Mouse (Mus musculus) layer of hippocampus, adult 2 months (tissue): ENCODE measurements around the gene Agpat4. TPM values are rescaled to one million over a fixed set of nuclear protein-coding genes. Genes with fewer than 3 reads are reported as not detected.
"Not testable (repeated sequence)": the region's sequence is repeated elsewhere in the genome, so short reads cannot be mapped to it uniquely, and the experiment has no call there.

Experiments used
- DNase-seq, 2 experiments: peaks; one replicate each; pipeline ENCODE4 v3.0.0; 2022; ENCODE audit warnings: low spot score in 2 of 2
- H3K27ac ChIP-seq: fragments of 200-600 bp; 2 replicates; pipeline ENCODE4 v1.8.1; 2022
- H3K4me3 ChIP-seq: fragments of 200-600 bp; 2 replicates; pipeline ENCODE4 v1.8.1; 2022; ENCODE audit warnings: mild to moderate bottlenecking
- CTCF ChIP-seq: fragments of 200-600 bp; conservative IDR thresholded peaks from 2 replicates; pipeline ENCODE4 v1.8.1; 2022; ENCODE audit warnings: antibody characterized with exemption, mild to moderate bottlenecking, moderate library complexity
- total RNA-seq, 2 experiments: library from RNA; stranded (reverse); gene quantifications; 2 replicates each; pipeline ENCODE4 v1.2.3; 2021

The Agpat4 gene
- total RNA-seq, 2 experiments from 2014 or later = 62.2 to 66.9 TPM

DNA sequence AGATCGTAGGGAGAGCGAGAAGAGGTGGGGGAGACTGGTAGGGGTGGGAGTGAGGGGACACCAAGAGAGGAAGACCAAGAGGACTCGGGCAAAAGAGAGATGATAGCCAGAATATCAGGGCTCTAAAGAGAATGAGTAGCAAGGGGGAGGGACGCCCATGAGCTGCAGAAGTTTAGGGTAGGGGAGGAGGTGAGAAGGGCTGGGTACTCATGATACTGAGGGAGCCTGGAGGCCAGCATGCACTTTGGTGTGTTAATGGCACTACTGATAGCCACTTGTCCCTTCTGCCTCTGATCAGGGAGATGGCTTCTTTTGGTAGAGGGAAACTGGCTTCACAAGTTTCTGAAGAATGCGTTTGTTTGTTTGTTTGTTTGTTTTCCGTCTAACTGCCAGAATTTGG lies 13.8 kb upstream of the Agpat4 start:
- TF ChIP-seq CTCF = no peak
- H3K4me3 ChIP-seq = no peak overlapping the region
- DNase-seq = no peak
- H3K27ac ChIP-seq = no peak overlapping the region

GRCm38 (mm10) chr17:12106255-12106654 lies 12.2 kb upstream of the Agpat4 start:
- TF ChIP-seq CTCF = no peak
- DNase-seq = no peak
- no peak overlapping the region for H3K4me3 ChIP-seq
- no peak overlapping the region for H3K27ac ChIP-seq

DNA sequence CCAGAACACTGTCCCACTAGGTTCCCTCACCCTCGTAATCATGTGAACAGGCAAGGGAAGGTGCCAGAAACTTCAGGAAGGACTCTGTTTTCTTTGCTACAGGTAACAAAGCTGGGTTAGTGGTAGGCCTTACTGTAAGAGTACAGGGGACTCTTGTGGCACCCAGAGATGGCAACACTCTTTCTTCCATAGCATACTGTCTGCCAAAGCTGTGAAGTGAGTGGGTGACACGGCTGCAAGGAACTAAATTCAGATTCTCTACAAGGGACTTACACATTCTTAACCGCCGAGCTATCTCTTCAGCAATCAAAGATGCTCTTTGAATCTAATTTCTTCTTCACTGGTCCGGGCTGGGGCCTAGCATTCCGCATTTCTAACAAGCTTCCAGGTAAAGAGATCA lies 4.9 kb upstream of the Agpat4 start:
- TF ChIP-seq CTCF = no peak
- DNase-seq = no peak
- Histone ChIP-seq H3K4me3 (no peak overlapping the region), H3K27ac (no peak overlapping the region)

GRCm38 (mm10) chr17:12115086-12115485 lies 3.4 kb upstream of the Agpat4 start:
- no peak overlapping the region for H3K27ac ChIP-seq
- no peak overlapping the region for H3K4me3 ChIP-seq
- no peak for TF ChIP-seq CTCF
- no peak for DNase-seq

GRCm38 (mm10) chr17:12118131-12118530 lies 373 bp upstream of the Agpat4 start:
- TF ChIP-seq CTCF = no peak
- H3K27ac ChIP-seq = peak overlapping the region; percentile 95
- H3K4me3 ChIP-seq = peak overlapping the region; percentile 87
- DNase-seq = no peak

GRCm38 (mm10) chr17:12118926-12119641 lies 580 bp downstream of the Agpat4 start:
- TF ChIP-seq CTCF = no peak
- peak; percentile 81 to 92 for DNase-seq
- Histone ChIP-seq H3K4me3 (peak overlapping the region; percentile 87), H3K27ac (peak overlapping the region; percentile 95)

- Histone ChIP-seq H3K27ac (peak overlapping the region; percentile 95), H3K4me3 (peak overlapping the region; percentile 87)
- peak; percentile 57 to 72 for DNase-seq
- no peak for TF ChIP-seq CTCF
Measured at GRCm38 (mm10) chr17:12119675-12120074, 1.2 kb downstream of the Agpat4 start.

DNA sequence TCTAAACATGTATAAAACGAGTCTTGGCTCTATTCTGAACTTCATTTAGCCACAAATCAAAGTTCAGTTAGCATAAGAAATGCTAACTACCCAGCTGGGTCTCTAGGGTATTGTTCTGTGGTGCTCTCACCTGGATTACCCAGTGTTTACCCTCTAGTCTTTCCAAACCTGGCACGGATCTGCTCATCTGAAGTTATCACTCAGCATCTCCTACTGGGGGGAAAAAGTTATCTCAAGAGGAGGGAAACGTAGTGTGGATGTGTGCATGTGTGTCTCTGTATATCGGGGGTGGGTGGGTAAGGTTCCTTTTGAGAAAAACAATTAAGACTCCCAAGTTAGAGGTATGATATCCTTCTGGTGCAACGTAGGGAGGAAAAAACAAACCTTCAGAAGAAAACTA lies 1.8 kb downstream of the Agpat4 start:
- peak overlapping the region; percentile 95 for H3K27ac ChIP-seq

GRCm38 (mm10) chr17:12121226-12121794 lies 2.8 kb downstream of the Agpat4 start:
- Histone ChIP-seq H3K27ac (no peak overlapping the region), H3K4me3 (peak overlapping the region; percentile 31)
- no peak for TF ChIP-seq CTCF
- no peak for DNase-seq

More for the DNA sequence above, 1.8 kb downstream of the Agpat4 start:
- no peak for DNase-seq
- H3K4me3 ChIP-seq = peak overlapping the region; percentile 87
- TF ChIP-seq CTCF = no peak

DNA sequence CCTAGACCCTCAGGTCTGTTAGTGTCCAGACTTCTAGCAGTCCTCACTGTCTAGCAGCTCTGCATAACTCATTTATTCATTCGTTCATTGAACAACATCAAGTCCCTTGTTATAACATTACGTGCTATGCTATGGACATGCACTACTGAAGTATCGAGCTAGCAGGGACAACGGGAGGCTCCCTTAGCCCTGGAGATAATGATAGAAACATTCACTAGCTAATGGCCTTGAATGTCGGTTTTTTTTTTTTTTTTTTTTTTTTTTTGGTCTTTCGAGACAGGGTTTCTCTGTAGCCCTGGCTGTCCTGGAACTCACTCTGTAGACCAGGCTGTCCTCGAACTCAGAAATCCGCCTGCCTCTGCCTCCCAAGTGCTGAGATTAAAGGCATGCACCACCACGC lies 3.8 kb downstream of the Agpat4 start:
- not testable (repeated sequence) for H3K4me3 ChIP-seq, DNase-seq, H3K27ac ChIP-seq

DNA sequence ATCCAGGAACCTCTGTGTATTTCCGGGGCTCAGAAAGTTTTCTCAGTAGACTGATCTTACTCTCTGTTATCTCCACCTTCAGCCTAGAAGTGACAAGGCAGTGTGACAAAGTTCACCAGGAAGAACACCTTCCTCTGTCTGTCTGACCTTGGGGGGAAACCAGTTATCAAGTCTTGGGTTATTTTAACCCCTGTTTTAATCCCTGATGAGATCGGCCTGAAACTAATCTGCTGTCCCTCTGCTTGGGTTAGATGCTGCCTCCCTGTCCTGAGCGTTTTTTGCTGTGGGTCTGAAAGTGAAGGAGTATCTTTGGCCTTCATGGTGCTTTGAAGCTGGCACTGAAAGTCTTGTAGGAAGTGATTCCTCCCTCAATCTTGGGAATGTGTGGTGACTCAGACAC lies 4.7 kb downstream of the Agpat4 start:
- H3K4me3 ChIP-seq = no peak overlapping the region
- H3K27ac ChIP-seq = no peak overlapping the region
- no peak for DNase-seq
- TF ChIP-seq CTCF = no peak

DNA sequence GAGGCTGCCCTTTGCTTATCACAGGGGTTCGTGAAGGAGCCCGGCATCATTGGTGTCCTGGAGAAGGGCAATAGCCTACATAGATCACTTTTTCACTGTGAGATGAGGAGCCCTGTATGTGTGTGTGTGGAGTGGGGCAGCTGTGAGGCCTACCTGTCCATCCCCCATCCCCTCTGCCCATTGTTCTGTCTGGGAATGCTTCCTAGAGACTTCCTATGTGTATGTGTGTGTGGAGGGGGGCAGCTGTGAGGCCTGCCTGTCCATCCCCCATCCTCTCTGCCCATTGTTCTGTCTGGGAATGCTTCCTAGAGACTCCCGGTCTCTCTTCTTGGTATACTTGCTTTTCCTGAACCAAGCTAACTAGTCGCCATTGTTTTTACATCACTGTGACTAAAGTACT lies 8.6 kb downstream of the Agpat4 start:
- Histone ChIP-seq H3K27ac (no peak overlapping the region), H3K4me3 (no peak overlapping the region)
- no peak for TF ChIP-seq CTCF
- DNase-seq = no peak

GRCm38 (mm10) chr17:12128976-12129375 lies 10.5 kb downstream of the Agpat4 start:
- no peak overlapping the region for H3K4me3 ChIP-seq
- TF ChIP-seq CTCF = no peak
- H3K27ac ChIP-seq = no peak overlapping the region
- DNase-seq = no peak

- H3K27ac ChIP-seq = no peak overlapping the region
- no peak overlapping the region for H3K4me3 ChIP-seq
- DNase-seq = no peak
- no peak for TF ChIP-seq CTCF
Measured at GRCm38 (mm10) chr17:12131171-12131570, 12.7 kb downstream of the Agpat4 start.
